Mouse (Mus musculus) layer of hippocampus, adult 9-11 months (tissue): ENCODE results near the gene Mpi.

Experiments
- DNase-seq: peaks from one replicate; pipeline ENCODE4 v3.0.0; 2022

The Mpi gene

DNA sequence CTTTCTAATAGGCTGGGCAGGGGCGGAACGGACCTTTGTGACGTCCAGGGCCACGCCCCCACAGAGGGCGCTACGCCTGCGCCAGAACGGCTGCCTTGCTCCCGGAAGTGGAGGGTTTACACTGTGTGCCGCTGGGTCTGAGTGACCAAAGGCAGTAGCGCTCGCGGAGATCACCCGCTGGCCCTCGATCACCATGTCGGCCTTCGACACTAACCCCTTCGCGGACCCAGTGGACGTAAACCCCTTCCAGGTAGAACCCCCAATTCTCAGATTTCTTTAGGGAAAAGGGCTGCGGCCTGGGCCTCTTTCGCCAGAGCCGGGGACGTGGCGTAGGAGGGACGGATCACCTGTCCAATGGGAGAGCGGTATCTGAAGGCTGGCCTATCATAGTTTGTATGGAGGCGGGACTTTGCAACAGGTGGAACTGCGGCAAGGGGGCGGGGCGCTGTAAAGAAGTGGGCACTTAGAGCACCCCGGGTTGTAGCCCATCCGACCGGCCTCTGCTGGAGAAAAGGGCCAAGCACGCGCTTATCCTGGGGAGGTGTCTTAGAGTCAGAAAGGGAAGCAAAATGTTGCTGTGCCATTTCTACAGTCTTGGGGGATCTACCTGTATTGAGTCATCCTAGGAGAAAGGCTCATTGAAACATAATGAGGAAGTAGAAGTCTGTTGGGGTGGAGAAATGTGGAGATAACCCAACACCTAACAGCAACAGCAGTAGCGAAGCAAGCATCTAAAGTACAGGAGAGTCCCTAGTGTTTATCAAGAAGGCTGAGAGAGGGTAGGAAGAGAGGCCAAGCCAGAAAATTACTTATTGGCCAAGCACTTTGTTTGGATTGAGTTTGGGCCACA is 8.5 kb upstream of the Mpi start, which contains the start of gene Scamp2:
TSS of gene Scamp2 (plus strand) at position 83 of the 850 bp plus-strand sequence.
- peak; percentile 94 for DNase-seq

DNA sequence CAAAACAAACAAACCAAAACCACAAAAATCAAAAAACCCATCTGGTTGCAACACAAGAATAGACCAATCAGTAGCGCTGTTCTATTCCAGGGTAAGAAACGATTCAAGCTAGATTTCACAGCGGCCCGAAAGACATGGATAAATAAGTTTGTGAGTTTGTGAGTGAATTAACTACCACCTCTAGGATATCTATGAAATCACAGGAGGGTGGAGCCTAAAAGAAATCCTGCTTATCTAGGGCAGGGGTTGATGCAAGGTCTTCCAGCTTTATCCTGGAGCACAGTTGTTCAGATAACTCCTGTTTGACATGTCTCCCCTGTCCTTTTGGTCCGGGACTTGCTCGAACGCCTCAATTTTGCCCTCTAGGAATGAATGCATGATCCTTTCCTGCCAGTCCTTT is 7.7 kb upstream of the Mpi start:
- no peak for DNase-seq

- DNase-seq: no peak
These were observed 7.0 kb upstream of the Mpi start for GRCm38 (mm10) chr9:57559568-57559967.

GRCm38 (mm10) chr9:57558625-57559024 is 6.1 kb upstream of the Mpi start:
- no peak for DNase-seq

GRCm38 (mm10) chr9:57557215-57557614 is 4.7 kb upstream of the Mpi start:
- DNase-seq: no peak

DNA sequence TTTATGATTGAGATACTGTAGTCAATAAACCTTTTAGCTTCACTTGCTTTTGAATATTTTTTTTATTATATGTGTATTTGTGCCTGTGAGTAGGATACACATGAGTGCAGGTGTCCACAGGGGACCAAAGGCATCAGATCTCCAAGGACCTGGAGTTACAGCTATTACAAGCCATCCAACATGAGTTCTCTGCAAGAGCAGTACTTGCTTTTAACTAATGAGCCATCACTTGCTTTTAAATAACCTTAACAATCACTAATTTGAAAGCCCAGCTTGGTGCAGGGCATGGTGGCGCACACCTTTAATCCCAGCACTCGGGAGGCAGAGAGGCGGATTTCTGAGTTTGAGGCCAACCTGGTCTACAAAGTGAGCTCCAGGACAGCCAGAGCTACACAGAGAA is 2.2 kb upstream of the Mpi start:
- DNase-seq: no peak

GRCm38 (mm10) chr9:57553119-57553518 is 556 bp upstream of the Mpi start:
- no peak for DNase-seq

DNA sequence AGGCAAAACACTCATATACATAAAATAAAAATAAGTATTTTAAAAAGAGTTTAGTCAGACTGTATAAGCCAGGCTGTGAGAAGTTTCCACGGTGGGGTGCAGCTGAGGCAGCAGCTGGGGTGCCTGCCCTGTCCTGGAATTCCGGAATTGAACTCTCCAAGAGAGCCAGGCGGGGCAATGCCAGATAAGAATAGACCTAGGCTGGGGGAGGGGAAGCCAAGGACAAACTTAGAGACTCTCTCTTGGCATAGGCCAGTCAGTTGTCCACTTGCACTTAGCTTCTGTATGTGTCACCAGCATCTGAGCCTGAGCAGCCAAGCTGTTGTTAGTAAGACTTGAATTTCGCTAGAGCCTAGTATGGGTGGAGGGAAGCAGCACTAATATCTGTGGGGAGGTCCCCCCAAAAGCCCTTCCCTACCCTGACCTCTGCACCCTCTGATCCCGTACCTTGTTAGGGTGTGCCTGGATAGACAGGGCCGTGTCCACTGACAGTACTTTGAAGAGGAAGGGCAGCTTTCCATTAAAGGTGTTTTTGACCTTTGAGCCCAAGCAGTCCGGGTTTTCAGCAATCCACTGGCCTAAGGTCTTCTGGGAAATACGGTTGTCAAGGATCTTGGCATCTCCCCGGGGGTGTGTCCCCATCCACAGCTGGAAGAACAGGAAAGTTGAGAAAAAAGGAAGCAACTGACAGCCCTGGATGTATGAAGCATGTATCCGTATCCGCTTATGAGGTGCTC is 2.3 kb downstream of the Mpi start:
- no peak for DNase-seq

GRCm38 (mm10) chr9:57549186-57549585 is 3.4 kb downstream of the Mpi start:
- DNase-seq: no peak

DNA sequence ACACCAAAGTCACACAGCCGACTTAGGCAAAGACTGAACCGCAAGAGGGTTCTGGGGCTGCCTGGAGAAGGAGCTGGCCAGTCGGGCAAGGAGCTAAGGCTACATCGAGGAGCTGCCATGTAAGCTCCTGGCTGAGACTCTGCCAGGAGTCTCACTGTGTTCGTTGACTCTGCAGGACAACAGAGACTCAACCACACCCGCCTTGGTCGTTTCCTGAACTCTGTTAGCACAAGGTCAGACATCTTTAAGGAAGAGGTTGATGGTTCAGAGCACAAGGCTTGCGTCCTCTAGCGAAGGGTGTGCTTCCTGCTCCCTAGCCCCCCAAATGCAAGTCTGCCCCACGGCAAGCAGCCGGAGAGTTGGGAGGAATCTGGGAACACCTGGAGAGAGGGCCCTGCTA is 4.7 kb downstream of the Mpi start:
- DNase-seq: no peak

GRCm38 (mm10) chr9:57547287-57547686 is 5.3 kb downstream of the Mpi start:
- no peak for DNase-seq

- DNase-seq: no peak
These were observed 8.6 kb downstream of the Mpi start for GRCm38 (mm10) chr9:57543951-57544350.

GRCm38 (mm10) chr9:57541312-57541711 is 11.3 kb downstream of the Mpi start:
- no peak for DNase-seq

GRCm38 (mm10) chr9:57539550-57539949 is 13.0 kb downstream of the Mpi start:
- DNase-seq: no peak

DNA sequence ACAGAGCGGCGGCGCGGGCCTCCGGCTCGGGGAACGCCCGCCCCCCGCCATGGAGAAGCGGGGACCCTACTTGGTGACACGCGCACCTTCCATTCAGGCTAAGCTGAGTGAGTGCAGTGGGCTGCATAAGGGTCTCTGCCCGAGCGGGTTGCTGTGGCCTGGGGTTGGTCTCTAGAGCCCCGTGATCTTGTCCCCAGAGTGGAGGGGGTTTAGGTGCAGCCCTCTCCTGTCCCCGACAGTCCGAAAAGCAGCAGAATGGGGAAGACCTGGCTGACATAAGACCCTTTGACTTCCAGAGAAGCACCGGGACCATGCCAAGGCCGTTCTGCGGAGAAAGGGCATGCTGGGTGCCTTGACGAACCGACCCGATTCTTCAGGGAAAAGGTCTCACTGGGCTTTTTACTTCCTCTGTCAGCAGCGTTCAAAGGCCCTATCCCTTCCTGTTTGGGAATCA is 14.8 kb downstream of the Mpi start:
- DNase-seq: no peak

DNA sequence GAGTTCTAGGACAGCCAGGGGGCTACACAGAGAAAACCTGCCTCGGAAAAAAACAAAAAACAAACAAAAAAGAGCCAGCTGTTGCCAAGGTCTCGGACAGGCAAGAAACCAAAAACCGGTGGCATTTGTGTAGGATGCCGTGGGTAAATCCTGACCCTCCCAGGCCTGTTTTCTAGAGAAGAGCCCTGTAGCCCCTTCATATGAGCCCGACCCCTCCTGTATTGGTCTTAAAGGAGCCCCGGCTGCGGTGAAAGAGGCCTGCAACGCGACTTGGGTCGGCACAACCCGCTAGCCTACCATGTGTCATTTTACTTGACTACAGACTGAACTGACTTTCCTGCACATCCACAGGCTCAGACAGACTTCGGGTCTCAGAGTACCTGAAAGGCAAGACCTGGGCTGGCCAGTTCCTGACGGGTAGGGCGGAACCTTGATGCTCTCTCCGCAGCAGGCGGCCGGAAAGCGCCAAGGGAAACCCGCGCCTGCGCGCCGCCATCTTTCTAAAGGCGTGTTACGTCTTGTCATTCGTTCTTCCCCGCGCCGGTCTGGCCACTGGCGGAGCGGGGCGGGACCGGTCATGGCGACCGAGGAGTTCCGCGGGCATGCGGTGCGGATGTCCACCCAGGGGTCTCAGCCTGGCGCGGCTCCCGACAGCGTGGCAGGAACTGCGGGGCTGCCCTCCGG is 15.4 kb downstream of the Mpi start, which contains the start of gene Fam219b:
TSS of gene Fam219b (plus strand) at position 485 of the 684 bp plus-strand sequence.
- peak; percentile 92 for DNase-seq

DNA sequence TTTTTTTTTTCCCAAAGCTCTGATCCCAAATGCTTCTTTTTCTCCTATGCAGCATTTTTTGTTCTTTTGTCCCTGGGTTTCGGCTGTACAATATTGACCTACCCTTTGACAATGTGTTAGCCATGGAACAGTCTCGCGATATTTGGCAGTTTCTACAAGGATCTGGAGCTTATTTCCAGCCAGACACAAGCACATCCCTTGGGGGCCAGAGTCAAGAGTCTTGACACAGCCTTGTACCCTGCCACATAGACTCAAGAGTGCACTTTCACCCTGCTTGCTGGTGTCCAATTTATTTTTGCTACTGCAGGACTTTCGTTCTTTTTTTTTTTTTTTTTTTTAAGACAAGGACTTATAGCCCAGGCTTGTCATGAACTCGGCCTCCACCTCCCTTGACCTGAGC is 16.2 kb downstream of the Mpi start:
- no peak for DNase-seq

GRCm38 (mm10) chr9:57531946-57532345 is 20.6 kb downstream of the Mpi start:
- DNase-seq: no peak

- DNase-seq: no peak
These were observed 26.1 kb downstream of the Mpi start for GRCm38 (mm10) chr9:57526435-57526834.

DNA sequence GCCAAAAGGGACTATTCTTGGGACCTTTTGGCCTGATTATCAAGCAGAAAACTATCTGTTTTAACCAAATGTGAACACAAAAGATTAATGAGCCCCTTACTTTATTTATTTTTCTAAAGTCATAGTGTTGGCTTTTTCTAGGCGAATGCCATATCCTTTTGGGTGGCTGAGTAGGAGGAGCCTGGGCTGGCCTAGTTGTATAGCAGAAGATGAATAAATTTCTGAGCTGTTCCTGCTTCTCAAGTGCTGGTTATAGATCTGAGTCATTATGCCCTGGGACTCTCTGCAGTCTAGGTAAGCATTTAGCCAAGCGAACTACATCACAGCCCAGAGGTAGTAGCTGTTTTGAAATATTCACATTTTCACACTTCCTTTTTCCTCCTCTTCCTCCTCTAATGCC is 27.0 kb downstream of the Mpi start:
- DNase-seq: no peak

GRCm38 (mm10) chr9:57524439-57524838 is 28.1 kb downstream of the Mpi start:
- DNase-seq: no peak

DNA sequence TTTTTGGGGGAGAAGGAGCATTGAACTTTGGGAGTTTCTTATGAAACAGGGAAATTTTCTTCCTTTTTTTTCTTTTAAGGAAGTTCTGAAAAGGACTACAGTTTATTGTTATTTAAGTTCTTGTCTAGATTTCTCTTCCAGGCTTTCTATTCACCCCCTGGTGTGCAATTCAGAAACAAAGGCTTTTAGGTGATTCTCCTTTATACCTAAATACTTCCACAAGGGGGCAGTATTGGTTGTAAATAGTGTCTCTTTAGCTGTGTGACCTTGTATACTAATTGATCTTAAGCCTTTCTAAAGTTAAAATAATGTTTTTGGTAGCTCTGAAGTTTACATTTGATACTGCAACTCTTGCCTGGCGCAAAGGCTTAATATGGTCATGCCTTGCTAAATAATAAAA is 28.8 kb downstream of the Mpi start:
- no peak for DNase-seq

DNA sequence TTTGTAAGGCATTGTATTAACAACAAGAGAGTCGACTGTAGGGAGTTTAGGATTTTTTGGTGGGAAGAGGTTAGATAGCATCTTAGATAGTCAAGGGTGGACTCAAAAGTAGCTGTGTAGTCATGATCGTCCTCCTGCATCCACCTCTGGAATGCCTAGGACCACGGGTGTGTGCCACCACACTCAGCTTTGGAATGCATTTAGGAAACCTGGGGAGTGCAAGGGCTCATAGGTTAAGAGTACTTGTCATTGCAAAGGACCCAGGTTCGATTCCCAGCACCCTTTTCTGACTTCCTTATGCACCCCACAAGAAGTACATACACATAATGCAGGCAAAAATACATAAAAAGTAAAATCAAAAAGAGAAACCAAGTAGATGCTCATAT is 29.7 kb downstream of the Mpi start:
- no peak for DNase-seq
